Comparison of ENCODE assay signal across 8 mouse cellular contexts in the genomic region with DNA sequence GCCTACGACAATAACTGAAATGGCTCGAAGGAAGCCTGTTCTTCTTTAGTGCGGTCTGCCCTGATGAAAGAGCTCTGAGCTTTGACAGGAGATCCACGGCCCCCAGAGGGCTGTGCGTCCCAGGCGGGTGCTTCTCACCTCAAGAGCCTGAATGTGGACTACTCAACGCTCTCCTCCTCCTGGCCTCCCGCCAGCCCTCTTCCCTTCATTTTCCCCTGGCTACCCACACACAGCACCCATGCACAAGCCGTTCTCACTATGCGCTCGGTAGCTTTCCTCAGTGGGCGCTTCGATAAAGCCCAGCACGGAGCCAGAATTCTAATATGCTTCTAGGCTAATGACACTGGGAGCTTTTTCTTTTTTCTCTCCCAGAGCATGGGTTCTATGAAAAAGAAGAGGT. TPM values are rescaled to one million over a fixed set of nuclear protein-coding genes. Genes with fewer than 3 reads are reported as not detected.
A peak's percentile ranks its signal among the peaks of the same experiment; 100 is the strongest.
DNase-seq lines count a peak whose midpoint lies in the region; ATAC-seq lines count a peak whose summit lies in the region.

No protein-coding gene starts in this region.

- H3K4me2 ChIP-seq in hindbrain, embryonic 12.5 days (replicated peaks): no peak overlapping the region
- H3K4me2 ChIP-seq in neural tube, embryonic 15.5 days: peak overlapping the region; percentile 24; the same call in 1 of the 2 replicates

- no peak overlapping the region for H3K4me3 ChIP-seq in hindbrain, embryonic 12.5 days
- H3K4me3 ChIP-seq in neural tube, embryonic 15.5 days (replicated peaks): no peak overlapping the region

- peak; percentile 40 to 42 for DNase-seq in frontal cortex, postnatal 36 days (ENCODE audit: low spot score in 2 of 2)
- DNase-seq in frontal cortex, postnatal 10 days (ENCODE audit: low spot score in 2 of 2): no peak
- peak; percentile 13 for DNase-seq in lung, postnatal 36 days
- DNase-seq in lung, postnatal 14 days: no peak
- no peak for DNase-seq in natural killer cell, adult 2 months (ENCODE audit: low spot score in 2 of 2)
- no peak for DNase-seq in liver

- WGBS in hindbrain, embryonic 12.5 days: 69% methylated on average over 14 of the region's 14 CpGs
- 51% methylated on average over 14 of the region's 14 CpGs for WGBS in neural tube, embryonic 15.5 days

- H3K27me3 ChIP-seq in hindbrain, embryonic 12.5 days: no peaks in the 10 kb centered on the region
- no peaks in the 10 kb centered on the region for H3K27me3 ChIP-seq in neural tube, embryonic 15.5 days (replicated peaks)

- no peaks in the 10 kb centered on the region for H3K9me3 ChIP-seq in hindbrain, embryonic 12.5 days (replicated peaks)
- no peaks in the 10 kb centered on the region for H3K9me3 ChIP-seq in neural tube, embryonic 15.5 days (replicated peaks)

- peak overlapping the region; percentile 48 for H3K27ac ChIP-seq in hindbrain, embryonic 12.5 days
- peak overlapping the region; percentile 54 for H3K27ac ChIP-seq in neural tube, embryonic 15.5 days (replicated peaks)

- peaks cover 11% of the 10 kb centered on the region for H3K4me1 ChIP-seq in hindbrain, embryonic 12.5 days
- peaks cover 25% of the 10 kb centered on the region for H3K4me1 ChIP-seq in neural tube, embryonic 15.5 days

- H3K9ac ChIP-seq in hindbrain, embryonic 12.5 days: peak overlapping the region; percentile 35; the same call in 1 of the 2 replicates
- no peak overlapping the region for H3K9ac ChIP-seq in neural tube, embryonic 15.5 days (replicated peaks)

- H3K36me3 ChIP-seq in hindbrain, embryonic 12.5 days: peaks cover 11% of the 10 kb centered on the region; the same call in 1 of the 2 replicates
- peaks cover 8% of the 10 kb centered on the region for H3K36me3 ChIP-seq in neural tube, embryonic 15.5 days

- no peak for ATAC-seq in hindbrain, embryonic 12.5 days (ENCODE audit: low FRiP score)
- no peak for ATAC-seq in neural tube, embryonic 15.5 days (ENCODE audit: low FRiP score)

RNA-seq across cellular contexts. Expression of gene Sgsm2, which starts 14.9 kb away (rescaled TPM):
- 15.8 and 16.1 TPM in 2 replicates for polyA plus RNA-seq in hindbrain, embryonic 12.5 days (2016; fragmentation: Nextera tagmentation; extraction: Ambion mirVana)
- polyA plus RNA-seq in neural tube, embryonic 15.5 days (2015; fragmentation: Nextera tagmentation; extraction: Ambion mirVana): 24.1 and 27.3 TPM in 2 replicates

RNA-seq across cellular contexts. Expression of gene Tsr1, which starts 15.9 kb away (rescaled TPM):
- 33.0 and 37.4 TPM in 2 replicates for polyA plus RNA-seq in hindbrain, embryonic 12.5 days (2016; fragmentation: Nextera tagmentation; extraction: Ambion mirVana)
- 28.1 and 32.8 TPM in 2 replicates for polyA plus RNA-seq in neural tube, embryonic 15.5 days (2015; fragmentation: Nextera tagmentation; extraction: Ambion mirVana)

RNA-seq across cellular contexts. Expression of gene Smg6, which starts 43.6 kb away (rescaled TPM):
- 23.5 and 23.6 TPM in 2 replicates for polyA plus RNA-seq in hindbrain, embryonic 12.5 days (2016; fragmentation: Nextera tagmentation; extraction: Ambion mirVana)
- polyA plus RNA-seq in neural tube, embryonic 15.5 days (2015; fragmentation: Nextera tagmentation; extraction: Ambion mirVana): 13.3 and 14.3 TPM in 2 replicates

RNA-seq across cellular contexts. Expression of gene Srr, which starts 43.8 kb away (rescaled TPM):
- 30.2 and 34.3 TPM in 2 replicates for polyA plus RNA-seq in hindbrain, embryonic 12.5 days (2016; fragmentation: Nextera tagmentation; extraction: Ambion mirVana)
- polyA plus RNA-seq in neural tube, embryonic 15.5 days (2015; fragmentation: Nextera tagmentation; extraction: Ambion mirVana): 38.0 and 38.1 TPM in 2 replicates

RNA-seq across cellular contexts. Expression of gene Mnt, which starts 51.3 kb away (rescaled TPM):
- 8.3 and 8.4 TPM in 2 replicates for polyA plus RNA-seq in hindbrain, embryonic 12.5 days (2016; fragmentation: Nextera tagmentation; extraction: Ambion mirVana)
- 7.0 and 7.3 TPM in 2 replicates for polyA plus RNA-seq in neural tube, embryonic 15.5 days (2015; fragmentation: Nextera tagmentation; extraction: Ambion mirVana)

Comparison
In these comparisons a context has a peak if more than half of its experiments do, and no peak if none do; other contexts are left out.
1. DNase-seq: peak in frontal cortex, postnatal 36 days (2 of 2) and lung, postnatal 36 days (single experiment); none in frontal cortex, postnatal 10 days (0 of 2), lung, postnatal 14 days (single experiment), natural killer cell, adult 2 months (0 of 2) and liver (single experiment).